Mouse (Mus musculus): ENCODE results near the gene Lsm10. TPM values are rescaled to one million over a fixed set of nuclear protein-coding genes. Genes with fewer than 3 reads are reported as not detected.

Lsm10 gene
- polyA plus RNA-seq, 1 experiment from 2014 or later: 41.7 TPM

GRCm38 (mm10) chr4:126067401-126068077 lies 28.9 kb upstream of the Lsm10 start:
- WGBS: 54% methylated on average over 15 of the region's 15 CpGs
- no peak; the same call in 1 of the 2 replicates for ATAC-seq (replicated peaks; ENCODE audit: extremely low read depth, insufficient read depth, low FRiP score)
- H3K4me1 ChIP-seq (ENCODE audit: control insufficient read depth, insufficient read depth, low read length): peaks cover 4% of the 10 kb centered on the region; the same call in 1 of the 2 replicates

GRCm38 (mm10) chr4:126068842-126069241 lies 27.6 kb upstream of the Lsm10 start:
- Histone ChIP-seq H3K36me3 (ENCODE audit: control insufficient read depth, insufficient read depth) (no peaks in the 10 kb centered on the region), H3K9me3 (replicated peaks; ENCODE audit: control insufficient read depth, low read length) (no peaks in the 10 kb centered on the region)
- WGBS: 82% methylated on average over 6 of the region's 6 CpGs

More at GRCm38 (mm10) chr4:126067401-126068077, 28.9 kb upstream of the Lsm10 start:
- Histone ChIP-seq H3K27me3 (ENCODE audit: control insufficient read depth, insufficient read depth, low read length) (no peaks in the 10 kb centered on the region), H3K9ac (ENCODE audit: low read length) (no peak overlapping the region), H3K9me3 (replicated peaks; ENCODE audit: control insufficient read depth, low read length) (no peaks in the 10 kb centered on the region), H3K4me2 (ENCODE audit: low read depth, low read length) (no peak overlapping the region), H3K4me3 (ENCODE audit: low read length) (no peak overlapping the region), H3K27ac (ENCODE audit: low read length) (no peak overlapping the region), H3K36me3 (ENCODE audit: control insufficient read depth, insufficient read depth) (no peaks in the 10 kb centered on the region)

GRCm38 (mm10) chr4:126077833-126078232 lies 18.6 kb upstream of the Lsm10 start:
- Histone ChIP-seq H3K4me3 (ENCODE audit: low read length) (no peak overlapping the region), H3K36me3 (ENCODE audit: control insufficient read depth, insufficient read depth) (no peaks in the 10 kb centered on the region), H3K27me3 (ENCODE audit: control insufficient read depth, insufficient read depth, low read length) (no peaks in the 10 kb centered on the region), H3K9me3 (replicated peaks; ENCODE audit: control insufficient read depth, low read length) (no peaks in the 10 kb centered on the region), H3K9ac (ENCODE audit: low read length) (no peak overlapping the region), H3K4me2 (ENCODE audit: low read depth, low read length) (no peak overlapping the region), H3K4me1 (ENCODE audit: control insufficient read depth, insufficient read depth, low read length) (no peaks in the 10 kb centered on the region), H3K27ac (ENCODE audit: low read length) (no peak overlapping the region)
- ATAC-seq (replicated peaks; ENCODE audit: extremely low read depth, insufficient read depth, low FRiP score): no peak
- WGBS: 77% methylated on average over 6 of the region's 6 CpGs

More at GRCm38 (mm10) chr4:126068842-126069241, 27.6 kb upstream of the Lsm10 start:
- Histone ChIP-seq H3K4me2 (ENCODE audit: low read depth, low read length) (no peak overlapping the region), H3K9ac (ENCODE audit: low read length) (no peak overlapping the region), H3K27ac (ENCODE audit: low read length) (no peak overlapping the region), H3K4me3 (ENCODE audit: low read length) (no peak overlapping the region), H3K4me1 (ENCODE audit: control insufficient read depth, insufficient read depth, low read length) (peaks cover 4% of the 10 kb centered on the region; the same call in 1 of the 2 replicates), H3K27me3 (ENCODE audit: control insufficient read depth, insufficient read depth, low read length) (no peaks in the 10 kb centered on the region)
- ATAC-seq (replicated peaks; ENCODE audit: extremely low read depth, insufficient read depth, low FRiP score): no peak

- H3K36me3 ChIP-seq (ENCODE audit: control insufficient read depth, insufficient read depth): no peaks in the 10 kb centered on the region
- ATAC-seq (replicated peaks; ENCODE audit: extremely low read depth, insufficient read depth, low FRiP score): no peak
- 69% methylated on average over 4 of the region's 4 CpGs for WGBS
- H3K9ac ChIP-seq (ENCODE audit: low read length): no peak overlapping the region
- H3K4me3 ChIP-seq (ENCODE audit: low read length): no peak overlapping the region
- H3K4me1 ChIP-seq (ENCODE audit: control insufficient read depth, insufficient read depth, low read length): no peaks in the 10 kb centered on the region
- no peak overlapping the region for H3K4me2 ChIP-seq (ENCODE audit: low read depth, low read length)
- H3K27ac ChIP-seq (ENCODE audit: low read length): no peak overlapping the region
- H3K27me3 ChIP-seq (ENCODE audit: control insufficient read depth, insufficient read depth, low read length): no peaks in the 10 kb centered on the region
- no peaks in the 10 kb centered on the region for H3K9me3 ChIP-seq (replicated peaks; ENCODE audit: control insufficient read depth, low read length)
These were observed 17.2 kb upstream of the Lsm10 start for GRCm38 (mm10) chr4:126079266-126079665.

GRCm38 (mm10) chr4:126081601-126082000 lies 14.8 kb upstream of the Lsm10 start:
- H3K4me1 ChIP-seq (ENCODE audit: control insufficient read depth, insufficient read depth, low read length): no peaks in the 10 kb centered on the region
- no peaks in the 10 kb centered on the region for H3K9me3 ChIP-seq (replicated peaks; ENCODE audit: control insufficient read depth, low read length)
- no peaks in the 10 kb centered on the region for H3K36me3 ChIP-seq (ENCODE audit: control insufficient read depth, insufficient read depth)
- H3K4me2 ChIP-seq (ENCODE audit: low read depth, low read length): no peak overlapping the region
- no peak for ATAC-seq (replicated peaks; ENCODE audit: extremely low read depth, insufficient read depth, low FRiP score)
- H3K4me3 ChIP-seq (ENCODE audit: low read length): no peak overlapping the region
- H3K27me3 ChIP-seq (ENCODE audit: control insufficient read depth, insufficient read depth, low read length): no peaks in the 10 kb centered on the region
- 89% methylated on average over 1 of the region's 1 CpGs for WGBS
- no peak overlapping the region for H3K27ac ChIP-seq (ENCODE audit: low read length)
- no peak overlapping the region for H3K9ac ChIP-seq (ENCODE audit: low read length)

GRCm38 (mm10) chr4:126083021-126083420 lies 13.4 kb upstream of the Lsm10 start:
- WGBS: 87% methylated on average over 9 of the region's 9 CpGs
- H3K27ac ChIP-seq (ENCODE audit: low read length): no peak overlapping the region
- H3K36me3 ChIP-seq (ENCODE audit: control insufficient read depth, insufficient read depth): no peaks in the 10 kb centered on the region
- H3K9ac ChIP-seq (ENCODE audit: low read length): no peak overlapping the region
- H3K4me1 ChIP-seq (ENCODE audit: control insufficient read depth, insufficient read depth, low read length): no peaks in the 10 kb centered on the region
- ATAC-seq (replicated peaks; ENCODE audit: extremely low read depth, insufficient read depth, low FRiP score): no peak
- H3K9me3 ChIP-seq (replicated peaks; ENCODE audit: control insufficient read depth, low read length): no peaks in the 10 kb centered on the region
- no peaks in the 10 kb centered on the region for H3K27me3 ChIP-seq (ENCODE audit: control insufficient read depth, insufficient read depth, low read length)
- no peak overlapping the region for H3K4me2 ChIP-seq (ENCODE audit: low read depth, low read length)
- H3K4me3 ChIP-seq (ENCODE audit: low read length): no peak overlapping the region

GRCm38 (mm10) chr4:126084382-126084781 lies 12.0 kb upstream of the Lsm10 start:
- H3K36me3 ChIP-seq (ENCODE audit: control insufficient read depth, insufficient read depth): no peaks in the 10 kb centered on the region
- no peak overlapping the region for H3K4me2 ChIP-seq (ENCODE audit: low read depth, low read length)
- H3K27me3 ChIP-seq (ENCODE audit: control insufficient read depth, insufficient read depth, low read length): no peaks in the 10 kb centered on the region
- no peak overlapping the region for H3K4me3 ChIP-seq (ENCODE audit: low read length)
- no peak overlapping the region for H3K9ac ChIP-seq (ENCODE audit: low read length)
- no peak overlapping the region for H3K27ac ChIP-seq (ENCODE audit: low read length)
- no peak for ATAC-seq (replicated peaks; ENCODE audit: extremely low read depth, insufficient read depth, low FRiP score)
- 65% methylated on average over 8 of the region's 8 CpGs for WGBS
- no peaks in the 10 kb centered on the region for H3K9me3 ChIP-seq (replicated peaks; ENCODE audit: control insufficient read depth, low read length)
- no peaks in the 10 kb centered on the region for H3K4me1 ChIP-seq (ENCODE audit: control insufficient read depth, insufficient read depth, low read length)

GRCm38 (mm10) chr4:126085996-126086576 lies 10.3 kb upstream of the Lsm10 start:
- H3K27me3 ChIP-seq (ENCODE audit: control insufficient read depth, insufficient read depth, low read length): no peaks in the 10 kb centered on the region
- no peaks in the 10 kb centered on the region for H3K36me3 ChIP-seq (ENCODE audit: control insufficient read depth, insufficient read depth)
- ATAC-seq (replicated peaks; ENCODE audit: extremely low read depth, insufficient read depth, low FRiP score): peak; percentile 79
- H3K4me2 ChIP-seq (ENCODE audit: low read depth, low read length): no peak overlapping the region
- H3K9me3 ChIP-seq (replicated peaks; ENCODE audit: control insufficient read depth, low read length): no peaks in the 10 kb centered on the region
- 25% methylated on average over 7 of the region's 7 CpGs for whole genome bisulfite sequencing
- H3K27ac ChIP-seq (ENCODE audit: low read length): no peak overlapping the region
- no peak overlapping the region for H3K4me3 ChIP-seq (ENCODE audit: low read length)
- no peak overlapping the region for H3K9ac ChIP-seq (ENCODE audit: low read length)
- H3K4me1 ChIP-seq (ENCODE audit: control insufficient read depth, insufficient read depth, low read length): no peaks in the 10 kb centered on the region

- Histone ChIP-seq H3K4me2 (ENCODE audit: low read depth, low read length) (no peak overlapping the region), H3K27me3 (ENCODE audit: control insufficient read depth, insufficient read depth, low read length) (no peaks in the 10 kb centered on the region), H3K4me1 (ENCODE audit: control insufficient read depth, insufficient read depth, low read length) (no peaks in the 10 kb centered on the region), H3K9me3 (replicated peaks; ENCODE audit: control insufficient read depth, low read length) (no peaks in the 10 kb centered on the region), H3K36me3 (ENCODE audit: control insufficient read depth, insufficient read depth) (no peaks in the 10 kb centered on the region), H3K27ac (ENCODE audit: low read length) (peak overlapping the region; percentile 15; the same call in 1 of the 2 replicates), H3K9ac (ENCODE audit: low read length) (no peak overlapping the region), H3K4me3 (ENCODE audit: low read length) (no peak overlapping the region)
- WGBS: 66% methylated on average over 7 of the region's 7 CpGs
- no peak for ATAC-seq (replicated peaks; ENCODE audit: extremely low read depth, insufficient read depth, low FRiP score)
These were observed 6.1 kb upstream of the Lsm10 start for GRCm38 (mm10) chr4:126090101-126090847.
